Mouse (Mus musculus): ENCODE measurements around the gene Ogfod2.

DNA sequence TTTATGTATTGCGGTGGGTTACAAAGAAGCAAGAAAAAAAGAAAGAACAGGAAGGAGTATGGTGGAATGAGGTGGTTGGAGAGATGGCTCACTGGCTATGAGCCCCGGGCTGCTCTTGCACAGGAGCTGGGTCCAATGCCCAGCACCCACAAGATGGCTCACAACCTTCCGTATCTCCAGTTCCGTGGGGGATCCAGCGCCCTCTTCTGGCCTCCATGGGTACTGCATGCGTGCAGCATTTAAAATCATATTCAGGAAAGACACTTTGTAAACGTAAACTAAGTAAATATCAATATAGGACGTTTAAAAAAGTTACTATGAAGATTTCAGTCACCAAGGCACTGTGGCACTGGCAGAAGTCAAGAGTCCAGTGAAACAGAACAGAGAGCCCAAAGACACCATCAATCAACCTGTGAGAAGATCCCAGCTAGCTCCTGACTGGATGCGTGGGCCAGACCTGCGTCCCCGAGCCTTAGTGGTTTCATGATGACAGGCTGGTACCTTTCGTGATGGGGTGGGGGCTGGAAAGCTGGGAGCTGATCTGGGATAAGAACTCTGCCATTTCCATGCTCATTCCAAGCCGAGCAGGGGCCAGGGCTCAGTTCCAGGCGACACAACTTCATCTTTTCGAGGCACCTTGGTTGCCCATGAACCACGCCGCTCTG lies 888 bp upstream of the Ogfod2 start:
- TF ChIP-seq USF1 (IDR thresholded peaks at IDR 0.05; ENCODE audit: low read depth) (no peak), SRF (IDR thresholded peaks at IDR 0.05; ENCODE audit: control insufficient read depth, insufficient read length, low read depth) (no peak), POLR2A (IDR thresholded peaks at IDR 0.05; ENCODE audit: insufficient read length, low read depth) (no peak), TCF3 (IDR thresholded peaks at IDR 0.05; ENCODE audit: insufficient read length, low read depth) (no peak), E2F4 (IDR thresholded peaks at IDR 0.05; ENCODE audit: insufficient read depth) (no peak), MYOG (IDR thresholded peaks at IDR 0.05; ENCODE audit: control insufficient read depth in 1 of 3, insufficient read depth in 1 of 3, insufficient read length in 2 of 3, low read depth in 2 of 3) (no peak), POLR2AphosphoS2 (IDR thresholded peaks at IDR 0.05; ENCODE audit: insufficient read length, low read depth) (no peak), CEBPB (IDR thresholded peaks at IDR 0.05; ENCODE audit: insufficient read depth, poor library complexity, severe bottlenecking) (no peak)
